Mouse (Mus musculus) liver, embryonic 14.5 days (tissue): ENCODE data around the gene Sytl1. TPM values are rescaled to one million over a fixed set of nuclear protein-coding genes. Genes with fewer than 3 reads are reported as not detected.

Experiments
- ATAC-seq: fragments of 200-750 bp; cut with Nextera tagmentation; 2 replicates; pipeline ENCODE4 v1.8.0; 2017; ENCODE audit warnings: moderate number of reproducible peaks, mild to moderate bottlenecking, moderate library complexity; ENCODE audit not compliant: insufficient read depth
- DNase-seq, 3 experiments: peaks; one replicate each; pipeline ENCODE4 v3.0.0-alpha.2; 2012 to 2013; ENCODE audit warnings: low read depth in 3 of 3, low spot score in 3 of 3
- H3K27ac ChIP-seq: fragments of 300-500 bp; sonication (generic); 2 replicates; pipeline ENCODE4 v1.5.1; 2014; ENCODE audit warnings: moderate library complexity, mild to moderate bottlenecking, control low read depth, inconsistent platforms
- H3K27me3 ChIP-seq: fragments of 300-500 bp; sonication (generic); 2 replicates; pipeline ENCODE4 v1.6.1; 2014; ENCODE audit warnings: mild to moderate bottlenecking, low read length, moderate library complexity; ENCODE audit not compliant: control insufficient read depth, insufficient read depth
- H3K36me3 ChIP-seq: fragments of 300-500 bp; sonication (generic); replicated peaks from 2 replicates; pipeline ENCODE4 v1.6.1; 2014; ENCODE audit warnings: low read depth; ENCODE audit not compliant: control insufficient read depth, insufficient read depth
- H3K4me1 ChIP-seq, 2 experiments: fragments of 200-500 bp in 1 of 2; fragments of 300-500 bp in 1 of 2; sonication (generic) in 1 of 2; replicated peaks; 2 replicates each; pipeline ENCODE4 v1.6.1; 2012 to 2014; ENCODE audit warnings: antibody characterized with exemption in 1 of 2, inconsistent platforms in 1 of 2, low read length in 1 of 2; ENCODE audit not compliant: control insufficient read depth in 2 of 2, insufficient read depth in 2 of 2
- H3K4me2 ChIP-seq: fragments of 300-500 bp; sonication (generic); 2 replicates; pipeline ENCODE4 v1.6.1; 2014; ENCODE audit warnings: low read depth, mild to moderate bottlenecking, control low read depth, moderate library complexity
- H3K4me3 ChIP-seq, 2 experiments: fragments of 200-500 bp in 1 of 2; fragments of 300-500 bp in 1 of 2; sonication (generic) in 1 of 2; 2 replicates each; pipeline ENCODE4 v1.5.1; 2012 to 2014; ENCODE audit warnings: low read depth in 2 of 2, low read length in 2 of 2, mild to moderate bottlenecking in 2 of 2, control low read depth in 1 of 2, inconsistent platforms in 1 of 2, moderate library complexity in 1 of 2; ENCODE audit not compliant: insufficient read depth in 1 of 2
- H3K9ac ChIP-seq: fragments of 300-500 bp; sonication (generic); replicated peaks from 2 replicates; pipeline ENCODE4 v1.6.1; 2014; ENCODE audit warnings: mild to moderate bottlenecking, control low read depth, moderate library complexity
- H3K9me3 ChIP-seq: fragments of 300-500 bp; sonication (generic); 2 replicates; pipeline ENCODE4 v1.6.1; 2016; ENCODE audit warnings: low read length, mixed read lengths; ENCODE audit not compliant: control insufficient read depth
- CTCF ChIP-seq: IDR thresholded peaks from 2 replicates; pipeline ENCODE4 v1.5.1; 2016; ENCODE audit warnings: antibody characterized with exemption, low read depth, control low read depth
- EP300 ChIP-seq: IDR thresholded peaks from 2 replicates; pipeline ENCODE4 v1.6.1; 2016; ENCODE audit warnings: antibody characterized with exemption, low read depth
- WGBS: fragments of 180-500 bp; shearing (Covaris S2); extraction: QIAGEN DNeasy Blood & Tissue Kit; methylation state at CpG from one replicate; pipeline ENCODE4 v1.1.7; 2014; ENCODE audit not compliant: insufficient replicate concordance; 5-methylcytosine and 5-hydroxymethylcytosine counted together
- polyA plus RNA-seq, 2 experiments: library from polyadenylated mRNA; depleted of rRNA in 1 of 2; stranded (reverse) in 1 of 2; unstranded in 1 of 2; fragments of >200 nt; fragmentation: Nextera tagmentation in 1 of 2; extraction: Ambion mirVana in 1 of 2; gene quantifications; 2 replicates each; pipeline versions ENCODE4 v1.2.1 to v1.2.3; 2012 to 2014

The Sytl1 gene
- polyA plus RNA-seq, 2 experiments: 0.48 to 0.52 TPM

DNA sequence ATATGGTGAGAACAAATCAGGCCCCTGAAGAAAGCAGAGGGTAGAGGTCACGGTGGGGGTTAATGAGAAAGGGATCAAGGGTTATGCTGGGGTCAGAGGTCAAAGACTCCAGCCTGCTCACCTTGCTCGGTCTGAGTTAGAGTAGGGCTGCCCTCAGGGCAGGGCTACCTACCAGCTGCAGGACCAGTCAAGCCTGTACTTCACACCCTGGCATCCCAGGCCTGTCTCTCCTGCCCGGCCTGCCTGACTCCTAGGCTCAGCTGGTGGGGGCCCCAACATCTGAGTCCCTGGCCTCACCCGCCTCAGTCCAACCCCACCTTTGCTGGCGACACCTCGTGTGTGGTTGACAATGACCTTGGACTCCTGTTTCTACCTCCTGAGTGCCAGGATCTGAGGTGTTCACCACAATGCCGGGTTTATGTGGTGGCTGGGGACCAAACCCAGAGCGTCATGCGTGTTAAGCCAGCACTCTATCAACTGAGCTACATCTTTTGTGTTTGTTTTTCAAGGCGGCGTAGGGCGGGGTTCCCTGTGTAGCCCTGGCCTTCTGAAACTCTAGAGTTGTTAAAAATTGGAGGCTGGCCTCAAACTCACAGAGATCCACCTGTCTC is 5.0 kb downstream of the Sytl1 start:
- H3K4me1 ChIP-seq: no peaks in the 10 kb centered on the region; a peak in 1 of 4 replicates
- H3K9ac ChIP-seq: no peak overlapping the region
- WGBS: 68% methylated on average over 12 of the region's 12 CpGs
- no peak for ATAC-seq
- DNase-seq: no peak
- H3K4me3 ChIP-seq: no peak overlapping the region
- H3K36me3 ChIP-seq: no peaks in the 10 kb centered on the region
- TF ChIP-seq CTCF: no peak
- no peak overlapping the region for H3K4me2 ChIP-seq
- no peak overlapping the region for H3K27ac ChIP-seq
- peaks cover 9% of the 10 kb centered on the region for H3K27me3 ChIP-seq
- no peaks in the 10 kb centered on the region for H3K9me3 ChIP-seq

DNA sequence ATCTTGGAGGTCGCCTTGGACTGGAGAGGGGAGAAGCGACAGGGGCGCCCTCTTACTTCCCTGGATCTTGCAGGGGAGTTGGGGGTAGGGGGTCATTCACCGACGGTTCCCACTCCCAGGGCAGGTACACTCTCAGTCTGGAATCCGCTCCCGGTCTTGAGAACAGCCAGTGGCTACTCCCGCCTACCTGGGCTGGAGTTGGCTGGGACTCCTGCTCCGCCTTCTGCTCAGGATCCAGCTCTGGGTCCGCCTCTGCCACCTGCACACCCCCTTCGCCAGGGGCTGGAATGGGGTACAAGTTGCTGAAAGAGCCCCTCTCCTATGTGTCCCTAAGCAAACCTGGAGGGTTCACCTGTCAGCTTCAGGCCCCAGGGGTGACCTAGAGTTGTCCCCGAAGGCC is 5.7 kb downstream of the Sytl1 start:
- no peak overlapping the region for H3K27ac ChIP-seq
- H3K4me1 ChIP-seq: no peaks in the 10 kb centered on the region
- peaks cover 9% of the 10 kb centered on the region for H3K27me3 ChIP-seq
- no peak for TF ChIP-seq CTCF
- no peak for TF ChIP-seq EP300
- no peak overlapping the region for H3K4me2 ChIP-seq
- 42% methylated on average over 12 of the region's 12 CpGs for WGBS
- no peak for DNase-seq
- H3K4me3 ChIP-seq: no peak overlapping the region
- no peaks in the 10 kb centered on the region for H3K36me3 ChIP-seq
- no peak for ATAC-seq
- no peak overlapping the region for H3K9ac ChIP-seq
- no peaks in the 10 kb centered on the region for H3K9me3 ChIP-seq

DNA sequence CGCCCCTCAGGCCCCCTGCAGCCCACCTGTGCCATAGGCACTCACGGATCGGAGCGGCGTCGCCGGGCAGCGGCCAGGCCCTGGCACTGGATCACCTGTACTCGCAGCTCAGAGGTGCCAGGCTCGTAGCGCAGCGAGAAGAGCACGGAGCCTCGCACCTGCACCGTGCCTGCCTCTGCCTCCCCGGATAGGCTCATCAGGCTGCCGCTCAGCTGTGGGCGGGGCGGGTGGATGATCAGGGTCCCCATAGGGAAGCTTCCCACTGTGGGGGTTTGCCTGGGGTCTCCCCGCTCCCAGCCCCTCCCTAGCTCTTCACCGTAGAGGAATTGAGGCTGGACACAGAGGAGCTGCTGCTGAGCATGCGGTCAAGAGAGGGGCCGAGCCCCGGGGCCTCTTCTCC is 6.1 kb downstream of the Sytl1 start:
- TF ChIP-seq EP300 (no peak), CTCF (no peak)
- no peak for DNase-seq

DNA sequence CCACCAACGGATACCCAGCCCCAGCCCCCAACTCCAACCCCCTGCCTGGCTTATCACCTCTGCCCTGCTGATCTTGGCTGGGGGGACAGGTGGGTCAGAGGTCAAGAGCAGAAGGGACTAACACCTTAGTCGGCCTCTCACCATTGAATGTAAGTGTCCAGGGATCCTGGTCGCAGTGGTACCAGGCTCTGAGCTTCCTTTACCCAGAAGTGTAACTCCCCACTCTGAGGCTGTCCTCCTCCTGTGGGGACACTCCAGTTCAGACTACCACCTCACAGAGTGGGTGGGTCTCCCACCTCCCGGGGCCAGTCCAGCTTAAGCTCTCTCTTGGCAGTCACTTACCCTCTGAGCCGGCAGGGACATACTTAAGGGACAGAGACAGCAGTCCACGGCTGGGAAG is 7.5 kb downstream of the Sytl1 start:
- Histone ChIP-seq H3K4me3 (no peak overlapping the region), H3K36me3 (no peaks in the 10 kb centered on the region), H3K27ac (no peak overlapping the region), H3K9ac (no peak overlapping the region), H3K4me1 (peaks cover 1% of the 10 kb centered on the region in 2 experiments; a peak in 1 of 4 replicates), H3K4me2 (no peak overlapping the region), H3K27me3 (peaks cover 20% of the 10 kb centered on the region), H3K9me3 (no peaks in the 10 kb centered on the region)
- DNase-seq (no peak), ATAC-seq (no peak)
- no peak for TF ChIP-seq EP300
- no peak for TF ChIP-seq CTCF
- 60% methylated on average over 6 of the region's 6 CpGs for WGBS

More for the DNA sequence above, 6.1 kb downstream of the Sytl1 start:
- no peak overlapping the region for H3K9ac ChIP-seq
- H3K4me3 ChIP-seq: no peak overlapping the region
- no peak for ATAC-seq
- no peak overlapping the region for H3K4me2 ChIP-seq
- H3K27ac ChIP-seq: no peak overlapping the region
- H3K4me1 ChIP-seq: no peaks in the 10 kb centered on the region
- peaks cover 10% of the 10 kb centered on the region for H3K27me3 ChIP-seq
- no peaks in the 10 kb centered on the region for H3K9me3 ChIP-seq
- WGBS: 27% methylated on average over 24 of the region's 24 CpGs
- H3K36me3 ChIP-seq: no peaks in the 10 kb centered on the region

DNA sequence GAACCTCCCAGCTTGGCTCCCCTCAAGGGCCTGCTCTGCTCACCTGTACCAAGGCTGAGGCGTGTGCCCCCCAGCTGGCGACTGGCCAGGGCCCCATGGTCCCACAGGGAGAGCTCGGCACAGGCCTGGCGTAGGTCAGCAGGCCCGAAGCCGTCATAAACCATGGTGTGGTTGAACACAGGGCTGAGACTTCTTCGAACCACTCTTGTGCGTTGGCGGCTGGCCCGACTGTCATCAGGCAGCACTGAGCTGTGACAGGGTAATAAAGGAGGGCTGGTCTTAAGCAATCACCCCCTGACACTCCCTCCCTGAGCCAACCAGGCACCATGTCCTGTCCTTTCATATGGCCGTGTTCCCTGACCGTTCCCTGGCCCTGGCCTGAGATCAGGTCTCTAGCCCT is 9.5 kb downstream of the Sytl1 start:
- WGBS: 76% methylated on average over 12 of the region's 12 CpGs
- H3K9me3 ChIP-seq: no peaks in the 10 kb centered on the region
- no peak for TF ChIP-seq CTCF
- no peak for TF ChIP-seq EP300
- no peak overlapping the region for H3K4me2 ChIP-seq
- H3K9ac ChIP-seq: no peak overlapping the region
- H3K27me3 ChIP-seq: peaks cover 20% of the 10 kb centered on the region
- H3K4me1 ChIP-seq: peaks cover 4 to 5% of the 10 kb centered on the region in 2 experiments
- DNase-seq (no peak), ATAC-seq (no peak)
- no peak overlapping the region for H3K4me3 ChIP-seq
- no peak overlapping the region for H3K27ac ChIP-seq
- H3K36me3 ChIP-seq: no peaks in the 10 kb centered on the region
